Mouse (Mus musculus) hindbrain, embryonic 11.5 days (tissue): Measurements from ENCODE around the gene Bahcc1. TPM values are rescaled to one million over a fixed set of nuclear protein-coding genes. Genes with fewer than 3 reads are reported as not detected.
A peak's percentile ranks its signal among the peaks of the same experiment; 100 is the strongest.

Experiments
- ATAC-seq: fragments of 200-750 bp; cut with Nextera tagmentation; 2 replicates; pipeline ENCODE4 v1.8.0; 2017; ENCODE audit warnings: mild to moderate bottlenecking, moderate TSS enrichment, moderate library complexity; ENCODE audit not compliant: low FRiP score
- DNase-seq: peaks from one replicate; pipeline ENCODE4 v3.0.0-alpha.2; 2015; ENCODE audit warnings: low spot score
- H3K27ac ChIP-seq: fragments of 300-500 bp; sonication (generic); 2 replicates; pipeline ENCODE4 v1.5.1; 2014; ENCODE audit warnings: mild to moderate bottlenecking, low read depth, low read length
- H3K27me3 ChIP-seq: fragments of 300-500 bp; sonication (generic); 2 replicates; pipeline ENCODE4 v1.6.1; 2014; ENCODE audit warnings: mild to moderate bottlenecking, low read length, moderate library complexity, mixed read lengths; ENCODE audit not compliant: control insufficient read depth, insufficient read depth
- H3K36me3 ChIP-seq: fragments of 300-500 bp; sonication (generic); 2 replicates; pipeline ENCODE4 v1.6.1; 2014; ENCODE audit warnings: mild to moderate bottlenecking, low read length, moderate library complexity, mixed read lengths; ENCODE audit not compliant: control insufficient read depth, insufficient read depth
- H3K4me1 ChIP-seq: fragments of 300-500 bp; sonication (generic); replicated peaks from 2 replicates; pipeline ENCODE4 v1.6.1; 2014; ENCODE audit warnings: low read length, mixed read lengths; ENCODE audit not compliant: control insufficient read depth, insufficient read depth
- H3K4me2 ChIP-seq: fragments of 300-500 bp; sonication (generic); replicated peaks from 2 replicates; pipeline ENCODE4 v1.6.1; 2014; ENCODE audit warnings: mild to moderate bottlenecking, low read depth, low read length
- H3K4me3 ChIP-seq: fragments of 300-500 bp; sonication (generic); 2 replicates; pipeline ENCODE4 v1.5.1; 2014; ENCODE audit warnings: low read depth, low read length
- H3K9ac ChIP-seq: fragments of 300-500 bp; sonication (generic); 2 replicates; pipeline ENCODE4 v1.6.1; 2014; ENCODE audit warnings: low read depth, low read length
- H3K9me3 ChIP-seq: fragments of 300-500 bp; sonication (generic); 2 replicates; pipeline ENCODE4 v1.6.1; 2016; ENCODE audit warnings: low read length; ENCODE audit not compliant: control insufficient read depth
- WGBS: fragments of 180-500 bp; shearing (Covaris S2); extraction: QIAGEN DNeasy Blood & Tissue Kit; methylation state at CpG from one replicate; pipeline ENCODE4 v1.1.7; 2014; 5-methylcytosine and 5-hydroxymethylcytosine counted together
- polyA plus RNA-seq: library from polyadenylated mRNA; unstranded; fragments of >200 nt; fragmentation: Nextera tagmentation; extraction: Ambion mirVana; gene quantifications from 2 replicates; pipeline ENCODE4 v1.2.1, GENCODE M21; 2014

Bahcc1 gene
- polyA plus RNA-seq, 1 experiment from 2014 or later: 23.1 TPM

- H3K4me3 ChIP-seq: no peak overlapping the region
- H3K9ac ChIP-seq: no peak overlapping the region
- H3K27me3 ChIP-seq: no peaks in the 10 kb centered on the region
- no peak overlapping the region for H3K4me2 ChIP-seq
- H3K27ac ChIP-seq: 0 out of 2 replicates have a peak overlapping the region, but pooled peaks have one; percentile 20
- 70% methylated on average over 5 of the region's 5 CpGs for WGBS
- H3K36me3 ChIP-seq: 0 out of 2 replicates have a peak, but pooled peaks cover 2% of the 10 kb centered on the region
- no peak for DNase-seq
- H3K4me1 ChIP-seq: 0 out of 2 replicates have a peak, but pooled peaks cover 6% of the 10 kb centered on the region
- H3K9me3 ChIP-seq: no peaks in the 10 kb centered on the region
- ATAC-seq: no peak
Measured at GRCm38 (mm10) chr11:120265458-120265857, 32.7 kb downstream of the Bahcc1 start.

GRCm38 (mm10) chr11:120266259-120266758 is 33.6 kb downstream of the Bahcc1 start:
- WGBS: 87% methylated on average over 14 of the region's 14 CpGs
- ATAC-seq (no peak), DNase-seq (no peak)
- Histone ChIP-seq H3K4me1 (0 out of 2 replicates have a peak, but pooled peaks cover 6% of the 10 kb centered on the region), H3K36me3 (peaks cover 2% of the 10 kb centered on the region; the same call in 1 of the 2 replicates), H3K27ac (no peak overlapping the region), H3K4me2 (no peak overlapping the region), H3K9ac (no peak overlapping the region), H3K9me3 (no peaks in the 10 kb centered on the region), H3K27me3 (no peaks in the 10 kb centered on the region), H3K4me3 (no peak overlapping the region)

- no peak overlapping the region for H3K4me2 ChIP-seq
- 0 out of 2 replicates have a peak, but pooled peaks cover 6% of the 10 kb centered on the region for H3K4me1 ChIP-seq
- 97% methylated on average over 2 of the region's 2 CpGs for WGBS
- H3K27ac ChIP-seq: no peak overlapping the region
- no peaks in the 10 kb centered on the region for H3K9me3 ChIP-seq
- H3K27me3 ChIP-seq: no peaks in the 10 kb centered on the region
- DNase-seq (no peak), ATAC-seq (no peak)
- H3K4me3 ChIP-seq: no peak overlapping the region
- peaks cover 9% of the 10 kb centered on the region for H3K36me3 ChIP-seq
- no peak overlapping the region for H3K9ac ChIP-seq
Measured at GRCm38 (mm10) chr11:120267274-120267673, 34.5 kb downstream of the Bahcc1 start.

- H3K36me3 ChIP-seq: peaks cover 13% of the 10 kb centered on the region
- 79% methylated on average over 2 of the region's 3 CpGs for WGBS
- H3K27ac ChIP-seq: no peak overlapping the region
- ATAC-seq (0 out of 2 replicates have a peak, but pooled peaks have one; percentile 29), DNase-seq (no peak)
- H3K9ac ChIP-seq: no peak overlapping the region
- 0 out of 2 replicates have a peak, but pooled peaks cover 6% of the 10 kb centered on the region for H3K4me1 ChIP-seq
- H3K27me3 ChIP-seq: no peaks in the 10 kb centered on the region
- no peak overlapping the region for H3K4me3 ChIP-seq
- no peak overlapping the region for H3K4me2 ChIP-seq
- H3K9me3 ChIP-seq: no peaks in the 10 kb centered on the region
Measured at GRCm38 (mm10) chr11:120267676-120268075, 34.9 kb downstream of the Bahcc1 start.

- Histone ChIP-seq H3K4me1 (0 out of 2 replicates have a peak, but pooled peaks cover 6% of the 10 kb centered on the region), H3K27ac (no peak overlapping the region)
- 83% methylated on average over 10 of the region's 10 CpGs for WGBS
Measured at GRCm38 (mm10) chr11:120268195-120268967, 35.6 kb downstream of the Bahcc1 start.

GRCm38 (mm10) chr11:120269007-120269406 is 36.3 kb downstream of the Bahcc1 start:
- no peak for ATAC-seq
- H3K27ac ChIP-seq: 0 out of 2 replicates have a peak overlapping the region, but pooled peaks have one; percentile 20
- no peak overlapping the region for H3K4me2 ChIP-seq
- peaks cover 17% of the 10 kb centered on the region for H3K36me3 ChIP-seq
- WGBS: 86% methylated on average over 3 of the region's 3 CpGs
- H3K9ac ChIP-seq: no peak overlapping the region
- no peaks in the 10 kb centered on the region for H3K27me3 ChIP-seq
- no peaks in the 10 kb centered on the region for H3K9me3 ChIP-seq
- DNase-seq: no peak
- no peak overlapping the region for H3K4me3 ChIP-seq
- 0 out of 2 replicates have a peak, but pooled peaks cover 4% of the 10 kb centered on the region for H3K4me1 ChIP-seq

More at GRCm38 (mm10) chr11:120268195-120268967, 35.6 kb downstream of the Bahcc1 start:
- H3K27me3 ChIP-seq: no peaks in the 10 kb centered on the region
- H3K4me3 ChIP-seq: no peak overlapping the region
- ATAC-seq (no peak), DNase-seq (no peak)
- peaks cover 16% of the 10 kb centered on the region for H3K36me3 ChIP-seq
- H3K4me2 ChIP-seq: no peak overlapping the region
- no peaks in the 10 kb centered on the region for H3K9me3 ChIP-seq
- H3K9ac ChIP-seq: no peak overlapping the region

GRCm38 (mm10) chr11:120269498-120270104 is 36.9 kb downstream of the Bahcc1 start:
- Histone ChIP-seq H3K9ac (no peak overlapping the region), H3K4me1 (0 out of 2 replicates have a peak, but pooled peaks cover 4% of the 10 kb centered on the region), H3K4me3 (no peak overlapping the region), H3K36me3 (peaks cover 21% of the 10 kb centered on the region), H3K9me3 (no peaks in the 10 kb centered on the region), H3K4me2 (no peak overlapping the region), H3K27ac (no peak overlapping the region), H3K27me3 (no peaks in the 10 kb centered on the region)
- ATAC-seq: 0 out of 2 replicates have a peak, but pooled peaks have one; percentile 11
- DNase-seq: no peak
- WGBS: 55% methylated on average over 8 of the region's 8 CpGs

GRCm38 (mm10) chr11:120279335-120279734 is 46.6 kb downstream of the Bahcc1 start:
- 93% methylated on average over 11 of the region's 11 CpGs for WGBS

More at GRCm38 (mm10) chr11:120279335-120279734, 46.6 kb downstream of the Bahcc1 start:
- Histone ChIP-seq H3K27ac (peak overlapping the region; percentile 73; the same call in 1 of the 2 replicates), H3K4me1 (peaks cover 11% of the 10 kb centered on the region), H3K4me3 (no peak overlapping the region), H3K9ac (no peak overlapping the region), H3K4me2 (no peak overlapping the region), H3K27me3 (no peaks in the 10 kb centered on the region), H3K9me3 (no peaks in the 10 kb centered on the region), H3K36me3 (peaks cover 28% of the 10 kb centered on the region)
- ATAC-seq (no peak), DNase-seq (no peak)
